Mouse (Mus musculus): ENCODE measurements around the gene Rbm10. TPM values are rescaled to one million over a fixed set of nuclear protein-coding genes. Genes with fewer than 3 reads are reported as not detected.

Rbm10 gene
- polyA plus RNA-seq, 1 experiment from 2014 or later, result 17.5 TPM

GRCm38 (mm10) chrX:20688068-20688547 lies 70.8 kb downstream of the Rbm10 start:
- no peaks in the 10 kb centered on the region for H3K4me1 ChIP-seq (replicated peaks; ENCODE audit: control insufficient read depth, insufficient read depth)
- no peaks in the 10 kb centered on the region for H3K27me3 ChIP-seq (ENCODE audit: control insufficient read depth, insufficient read depth, low read length)
- H3K36me3 ChIP-seq (ENCODE audit: control insufficient read depth, insufficient read depth, low read length), result no peaks in the 10 kb centered on the region
- DNase-seq (ENCODE audit: low spot score) (peak; percentile 82), ATAC-seq (ENCODE audit: low FRiP score, low TSS enrichment) (peak; percentile 89)
- H3K27ac ChIP-seq (replicated peaks), result peak overlapping the region; percentile 96
- peak overlapping the region; percentile 70 for H3K4me3 ChIP-seq (ENCODE audit: low read depth, low read length)
- peak overlapping the region; percentile 85 for H3K9ac ChIP-seq (ENCODE audit: low read length)
- TF ChIP-seq CTCF (IDR thresholded peaks at IDR 0.05; ENCODE audit: low read depth) (no peak), EP300 (optimal IDR thresholded peaks at IDR 0.05) (peak; percentile 31)
- WGBS, result 16% methylated on average over 30 of the region's 33 CpGs
- no peaks in the 10 kb centered on the region for H3K9me3 ChIP-seq (ENCODE audit: control insufficient read depth, low read length)
- H3K4me2 ChIP-seq (replicated peaks; ENCODE audit: low read depth), result peak overlapping the region; percentile 59

- peak; percentile 63 for DNase-seq (ENCODE audit: low spot score)
- H3K27ac ChIP-seq (replicated peaks), result peak overlapping the region; percentile 96
- no peaks in the 10 kb centered on the region for H3K9me3 ChIP-seq (ENCODE audit: control insufficient read depth, low read length)
- peak overlapping the region; percentile 70 for H3K4me3 ChIP-seq (ENCODE audit: low read depth, low read length)
- ATAC-seq (ENCODE audit: low FRiP score, low TSS enrichment), result peak; percentile 21
- no peaks in the 10 kb centered on the region for H3K4me1 ChIP-seq (replicated peaks; ENCODE audit: control insufficient read depth, insufficient read depth)
- no peak for TF ChIP-seq EP300 (optimal IDR thresholded peaks at IDR 0.05)
- TF ChIP-seq CTCF (IDR thresholded peaks at IDR 0.05; ENCODE audit: low read depth), result peak; percentile 37; the same call in 1 of the 2 replicates
- peak overlapping the region; percentile 59 for H3K4me2 ChIP-seq (replicated peaks; ENCODE audit: low read depth)
- no peaks in the 10 kb centered on the region for H3K27me3 ChIP-seq (ENCODE audit: control insufficient read depth, insufficient read depth, low read length)
- peak overlapping the region; percentile 85 for H3K9ac ChIP-seq (ENCODE audit: low read length)
- no peaks in the 10 kb centered on the region for H3K36me3 ChIP-seq (ENCODE audit: control insufficient read depth, insufficient read depth, low read length)
- 3% methylated on average over 9 of the region's 35 CpGs for WGBS
These were observed 71.3 kb downstream of the Rbm10 start for GRCm38 (mm10) chrX:20688615-20689014.

GRCm38 (mm10) chrX:20691566-20691965 lies 74.3 kb downstream of the Rbm10 start:
- WGBS, result 52% methylated on average over 3 of the region's 3 CpGs
- no peaks in the 10 kb centered on the region for H3K27me3 ChIP-seq (ENCODE audit: control insufficient read depth, insufficient read depth, low read length)
- no peaks in the 10 kb centered on the region for H3K4me1 ChIP-seq (replicated peaks; ENCODE audit: control insufficient read depth, insufficient read depth)
- no peak overlapping the region for H3K9ac ChIP-seq (ENCODE audit: low read length)
- H3K9me3 ChIP-seq (ENCODE audit: control insufficient read depth, low read length), result no peaks in the 10 kb centered on the region
- TF ChIP-seq EP300 (optimal IDR thresholded peaks at IDR 0.05), result no peak
- H3K4me2 ChIP-seq (replicated peaks; ENCODE audit: low read depth), result no peak overlapping the region
- DNase-seq (ENCODE audit: low spot score), result no peak
- no peaks in the 10 kb centered on the region for H3K36me3 ChIP-seq (ENCODE audit: control insufficient read depth, insufficient read depth, low read length)
- H3K27ac ChIP-seq (replicated peaks), result no peak overlapping the region
- no peak for ATAC-seq (ENCODE audit: low FRiP score, low TSS enrichment)
- no peak overlapping the region for H3K4me3 ChIP-seq (ENCODE audit: low read depth, low read length)

GRCm38 (mm10) chrX:20692616-20693015 lies 75.3 kb downstream of the Rbm10 start:
- Histone ChIP-seq H3K27me3 (ENCODE audit: control insufficient read depth, insufficient read depth, low read length) (no peaks in the 10 kb centered on the region), H3K9ac (ENCODE audit: low read length) (no peak overlapping the region), H3K36me3 (ENCODE audit: control insufficient read depth, insufficient read depth, low read length) (no peaks in the 10 kb centered on the region), H3K4me3 (ENCODE audit: low read depth, low read length) (no peak overlapping the region), H3K27ac (replicated peaks) (no peak overlapping the region), H3K4me2 (replicated peaks; ENCODE audit: low read depth) (no peak overlapping the region), H3K9me3 (ENCODE audit: control insufficient read depth, low read length) (no peaks in the 10 kb centered on the region), H3K4me1 (replicated peaks; ENCODE audit: control insufficient read depth, insufficient read depth) (no peaks in the 10 kb centered on the region)
- ATAC-seq (ENCODE audit: low FRiP score, low TSS enrichment) (no peak), DNase-seq (ENCODE audit: low spot score) (no peak)
- 78% methylated on average over 1 of the region's 1 CpGs for WGBS
- TF ChIP-seq EP300 (optimal IDR thresholded peaks at IDR 0.05) (no peak), CTCF (IDR thresholded peaks at IDR 0.05; ENCODE audit: low read depth) (no peak)

DNA sequence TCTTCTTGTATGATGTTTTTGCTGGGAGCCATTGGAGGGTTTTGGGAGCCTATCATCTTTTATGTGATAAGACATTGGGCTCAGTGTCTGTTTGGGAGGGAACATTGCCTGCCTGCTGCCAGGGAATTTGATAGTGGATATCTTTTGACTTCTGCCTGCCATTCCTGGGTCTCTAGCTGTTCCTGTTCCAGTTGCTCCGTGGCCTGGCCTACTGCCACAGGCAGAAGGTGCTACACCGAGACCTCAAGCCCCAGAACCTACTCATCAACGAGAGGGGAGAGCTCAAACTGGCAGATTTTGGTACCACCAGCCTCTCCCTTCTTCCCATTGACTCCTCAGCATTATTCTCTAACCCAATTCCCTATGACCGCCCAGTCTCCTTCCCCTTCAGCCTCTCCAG lies 78.5 kb downstream of the Rbm10 start:
- ATAC-seq (ENCODE audit: low FRiP score, low TSS enrichment), result no peak
- WGBS, result 92% methylated on average over 4 of the region's 4 CpGs
- TF ChIP-seq EP300 (optimal IDR thresholded peaks at IDR 0.05) (no peak), CTCF (IDR thresholded peaks at IDR 0.05; ENCODE audit: low read depth) (no peak)

More for the DNA sequence above, 78.5 kb downstream of the Rbm10 start:
- H3K9me3 ChIP-seq (ENCODE audit: control insufficient read depth, low read length), result no peaks in the 10 kb centered on the region
- no peak overlapping the region for H3K4me2 ChIP-seq (replicated peaks; ENCODE audit: low read depth)
- no peak overlapping the region for H3K27ac ChIP-seq (replicated peaks)
- no peaks in the 10 kb centered on the region for H3K36me3 ChIP-seq (ENCODE audit: control insufficient read depth, insufficient read depth, low read length)
- H3K4me1 ChIP-seq (replicated peaks; ENCODE audit: control insufficient read depth, insufficient read depth), result no peaks in the 10 kb centered on the region
- no peak overlapping the region for H3K9ac ChIP-seq (ENCODE audit: low read length)
- H3K27me3 ChIP-seq (ENCODE audit: control insufficient read depth, insufficient read depth, low read length), result no peaks in the 10 kb centered on the region
- DNase-seq (ENCODE audit: low spot score), result no peak
- no peak overlapping the region for H3K4me3 ChIP-seq (ENCODE audit: low read depth, low read length)

Other genes starting within 250 kb of the Rbm10 start
- 3.2 and 3.4 TPM in 2 replicates for gene Jade3, start 191.8 kb upstream of the Rbm10 start, polyA plus RNA-seq (2015; fragmentation: Nextera tagmentation; extraction: Ambion mirVana)
- 1.8 and 2.5 TPM in 2 replicates for gene Rgn, start 67.7 kb upstream of the Rbm10 start, polyA plus RNA-seq (2015; fragmentation: Nextera tagmentation; extraction: Ambion mirVana)
- gene Ndufb11, start 116 bp downstream of the Rbm10 start, polyA plus RNA-seq (2015; fragmentation: Nextera tagmentation; extraction: Ambion mirVana), result 316 and 334 TPM in 2 replicates
- 89.4 and 93.1 TPM in 2 replicates for gene Uba1, start 40.8 kb downstream of the Rbm10 start, polyA plus RNA-seq (2015; fragmentation: Nextera tagmentation; extraction: Ambion mirVana)
- 47.3 and 53.5 TPM in 2 replicates for gene Cdk16, start 70.5 kb downstream of the Rbm10 start, polyA plus RNA-seq (2015; fragmentation: Nextera tagmentation; extraction: Ambion mirVana)
- gene Usp11, start 86.4 kb downstream of the Rbm10 start, polyA plus RNA-seq (2015; fragmentation: Nextera tagmentation; extraction: Ambion mirVana), result 3.8 and 4.2 TPM in 2 replicates
- 55.4 and 61.7 TPM in 2 replicates for gene Araf, start 180.3 kb downstream of the Rbm10 start, polyA plus RNA-seq (2015; fragmentation: Nextera tagmentation; extraction: Ambion mirVana)